Mouse (Mus musculus) E14TG2a.4 (cell line): ENCODE measurements around the gene Tctn3.

Source experiments
- H3K27me3 ChIP-seq: 2 replicates; pipeline ENCODE4 v1.6.1; 2014; ENCODE audit warnings: low read length, control low read depth; ENCODE audit not compliant: insufficient read depth
- H3K36me3 ChIP-seq: 2 replicates; pipeline ENCODE4 v1.6.1; 2014; ENCODE audit warnings: low read length, control low read depth; ENCODE audit not compliant: insufficient read depth
- H3K4me1 ChIP-seq: replicated peaks from 2 replicates; pipeline ENCODE4 v1.6.1; 2014; ENCODE audit warnings: low read depth, low read length, control low read depth
- H3K4me3 ChIP-seq: replicated peaks from 2 replicates; pipeline ENCODE4 v1.5.1; 2014; ENCODE audit warnings: mild to moderate bottlenecking, low read length
- H3K9me3 ChIP-seq: 2 replicates; pipeline ENCODE4 v1.6.1; 2014; ENCODE audit warnings: low read length, control low read depth
- CTCF ChIP-seq: conservative IDR thresholded peaks from 2 replicates; pipeline ENCODE4 v1.5.1; 2014; ENCODE audit warnings: low read length
- NANOG ChIP-seq: IDR thresholded peaks from 2 replicates; pipeline ENCODE4 v1.6.1; 2014; ENCODE audit warnings: borderline replicate concordance, low read length, mixed read lengths
- POU5F1 ChIP-seq: IDR thresholded peaks from 2 replicates; pipeline ENCODE4 v1.6.1; 2014; ENCODE audit warnings: low read length, borderline replicate concordance

The Tctn3 gene

GRCm38 (mm10) chr19:40556029-40556428, 56.0 kb downstream of the Tctn3 start:
- no peaks in the 10 kb centered on the region for H3K27me3 ChIP-seq
- TF ChIP-seq NANOG (no peak), CTCF (no peak), POU5F1 (no peak)
- peaks cover 73% of the 10 kb centered on the region for H3K36me3 ChIP-seq
- H3K4me1 ChIP-seq: no peaks in the 10 kb centered on the region
- no peak overlapping the region for H3K4me3 ChIP-seq
- no peaks in the 10 kb centered on the region for H3K9me3 ChIP-seq

GRCm38 (mm10) chr19:40555136-40555535, 56.9 kb downstream of the Tctn3 start:
- Histone ChIP-seq H3K4me1 (peaks cover 6% of the 10 kb centered on the region; the same call in 1 of the 2 replicates), H3K36me3 (peaks cover 82% of the 10 kb centered on the region), H3K9me3 (no peaks in the 10 kb centered on the region), H3K27me3 (no peaks in the 10 kb centered on the region), H3K4me3 (no peak overlapping the region)
- TF ChIP-seq POU5F1 (no peak), NANOG (no peak), CTCF (no peak)

- Histone ChIP-seq H3K4me3 (no peak overlapping the region), H3K9me3 (no peaks in the 10 kb centered on the region)
- TF ChIP-seq CTCF (no peak), NANOG (no peak), POU5F1 (no peak)
Measured at GRCm38 (mm10) chr19:40554343-40554742, 57.7 kb downstream of the Tctn3 start.

DNA sequence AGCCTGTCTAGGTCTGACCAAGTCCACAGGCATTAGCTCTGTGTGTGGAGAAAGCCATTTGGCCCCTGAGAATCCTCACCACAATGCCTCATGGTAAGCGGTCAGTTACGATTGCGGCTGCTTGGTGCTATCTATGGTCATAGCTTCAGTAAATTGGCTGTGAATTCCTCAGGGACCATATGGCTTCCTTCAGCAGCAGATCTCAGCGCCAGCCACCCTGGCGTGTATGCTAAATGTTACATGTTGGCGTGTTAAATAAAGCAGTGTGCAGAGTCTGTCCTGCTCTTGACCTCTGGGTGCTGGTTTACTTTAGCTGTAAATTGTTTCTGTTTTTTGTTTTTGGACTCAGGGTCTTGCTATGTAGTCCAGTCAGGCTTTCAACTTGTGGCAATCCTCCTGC, 58.2 kb downstream of the Tctn3 start:
- Histone ChIP-seq H3K36me3 (peaks cover 87% of the 10 kb centered on the region), H3K4me3 (no peak overlapping the region), H3K4me1 (peaks cover 19% of the 10 kb centered on the region), H3K9me3 (no peaks in the 10 kb centered on the region), H3K27me3 (no peaks in the 10 kb centered on the region)
- TF ChIP-seq POU5F1 (no peak), CTCF (no peak), NANOG (no peak)

More at GRCm38 (mm10) chr19:40554343-40554742, 57.7 kb downstream of the Tctn3 start:
- Histone ChIP-seq H3K27me3 (no peaks in the 10 kb centered on the region), H3K36me3 (peaks cover 87% of the 10 kb centered on the region), H3K4me1 (peaks cover 14% of the 10 kb centered on the region)

- no peaks in the 10 kb centered on the region for H3K9me3 ChIP-seq
- H3K36me3 ChIP-seq: peaks cover 84% of the 10 kb centered on the region
- H3K27me3 ChIP-seq: no peaks in the 10 kb centered on the region
- TF ChIP-seq POU5F1 (no peak), CTCF (no peak), NANOG (no peak)
- H3K4me3 ChIP-seq: no peak overlapping the region
- peaks cover 25% of the 10 kb centered on the region for H3K4me1 ChIP-seq
Measured at GRCm38 (mm10) chr19:40553014-40553789, 58.8 kb downstream of the Tctn3 start.

- H3K27me3 ChIP-seq: 0 out of 2 replicates have a peak, but pooled peaks cover 4% of the 10 kb centered on the region
- H3K9me3 ChIP-seq: no peaks in the 10 kb centered on the region
- peaks cover 49% of the 10 kb centered on the region for H3K36me3 ChIP-seq
- H3K4me1 ChIP-seq: peaks cover 26% of the 10 kb centered on the region
- TF ChIP-seq POU5F1 (no peak), CTCF (no peak), NANOG (no peak)
- H3K4me3 ChIP-seq: no peak overlapping the region
Measured at GRCm38 (mm10) chr19:40549516-40550135, 62.4 kb downstream of the Tctn3 start.

GRCm38 (mm10) chr19:40548796-40549515, 63.1 kb downstream of the Tctn3 start:
- Histone ChIP-seq H3K27me3 (0 out of 2 replicates have a peak, but pooled peaks cover 4% of the 10 kb centered on the region), H3K9me3 (no peaks in the 10 kb centered on the region), H3K4me1 (peaks cover 26% of the 10 kb centered on the region), H3K36me3 (peaks cover 43% of the 10 kb centered on the region), H3K4me3 (no peak overlapping the region)
- TF ChIP-seq POU5F1: no peak
- peak; percentile 27; the same call in 1 of the 2 replicates for TF ChIP-seq NANOG

GRCm38 (mm10) chr19:40548386-40548785, 63.6 kb downstream of the Tctn3 start:
- H3K4me1 ChIP-seq: peaks cover 26% of the 10 kb centered on the region
- TF ChIP-seq NANOG: no peak
- no peak for TF ChIP-seq POU5F1
- no peak for TF ChIP-seq CTCF
- peaks cover 37% of the 10 kb centered on the region for H3K36me3 ChIP-seq
- H3K4me3 ChIP-seq: no peak overlapping the region
- H3K27me3 ChIP-seq: 0 out of 2 replicates have a peak, but pooled peaks cover 4% of the 10 kb centered on the region
- no peaks in the 10 kb centered on the region for H3K9me3 ChIP-seq
